Mouse (Mus musculus) mouse embryonic stem cell (cell line): ENCODE measurements around the gene Cryba4.

Experiments used
- in situ Hi-C, 2 experiments: fragments of 300-500 bp; cut with MboI; formaldehyde crosslinking; loops; 1 replicate in 1 of 2; 3 replicates in 1 of 2; pipeline ENCODE4 v1.14.3; 2019 to 2020; ENCODE audit warnings: low sequenced_read_pairs in 2 of 2, low pct_unique_long_range_greater_than_20kb in 1 of 2, mixed read lengths in 1 of 2; ENCODE audit not compliant: unreplicated experiment in 1 of 2

Gene Cryba4

GRCm38 (mm10) chr5:112216335-112216734 is 36.0 kb downstream of the Cryba4 start:
- in situ Hi-C loops = no loop called here

- in situ Hi-C loops = no loop called here
Measured at GRCm38 (mm10) chr5:112215801-112216251, 36.5 kb downstream of the Cryba4 start.

GRCm38 (mm10) chr5:112215291-112215751 is 37.0 kb downstream of the Cryba4 start:
- in situ Hi-C loops = no loop called here

- in situ Hi-C loops = no loop called here
Measured at GRCm38 (mm10) chr5:112214419-112214818, 37.9 kb downstream of the Cryba4 start.

- in situ Hi-C loops = no loop called here
Measured at GRCm38 (mm10) chr5:112213331-112214240, 38.7 kb downstream of the Cryba4 start.

- in situ Hi-C loops = no loop called here
Measured at GRCm38 (mm10) chr5:112212711-112213264, 39.5 kb downstream of the Cryba4 start.

- in situ Hi-C loops = no loop called here
Measured at GRCm38 (mm10) chr5:112211911-112212310, 40.4 kb downstream of the Cryba4 start.

GRCm38 (mm10) chr5:112210104-112210503 is 42.2 kb downstream of the Cryba4 start:
- in situ Hi-C loops = no loop called here

- in situ Hi-C loops = no loop called here
Measured at GRCm38 (mm10) chr5:112208321-112208720, 44.0 kb downstream of the Cryba4 start.

GRCm38 (mm10) chr5:112206543-112207255 is 45.6 kb downstream of the Cryba4 start:
- in situ Hi-C loops = no loop called here

- in situ Hi-C loops = no loop called here
Measured at GRCm38 (mm10) chr5:112199656-112200055, 52.7 kb downstream of the Cryba4 start.
